Mouse (Mus musculus): Measurements from ENCODE around the gene Otop2.

The Otop2 gene

DNA sequence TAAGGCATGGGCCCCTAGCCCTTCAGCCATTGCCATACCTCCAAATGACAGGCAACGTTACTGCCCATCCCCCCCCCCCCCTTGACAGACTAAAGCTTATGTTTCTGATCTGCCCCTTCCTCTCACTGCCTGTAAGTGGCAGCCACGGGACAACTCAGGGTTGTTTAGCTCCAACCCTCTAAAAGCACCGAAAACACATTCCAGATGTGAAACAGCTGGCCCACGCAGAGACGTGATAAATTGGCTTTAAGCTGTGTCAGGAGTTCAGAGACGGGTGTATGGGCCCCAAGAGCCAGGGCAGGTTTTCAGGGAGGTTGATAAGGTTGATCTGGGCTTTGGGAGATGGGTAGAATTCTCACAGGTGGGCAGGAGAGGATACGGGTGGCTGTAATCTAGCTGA lies 38.6 kb downstream of the Otop2 start:
- DNase-seq (ENCODE audit: low read depth, low spot score) = no peak

DNA sequence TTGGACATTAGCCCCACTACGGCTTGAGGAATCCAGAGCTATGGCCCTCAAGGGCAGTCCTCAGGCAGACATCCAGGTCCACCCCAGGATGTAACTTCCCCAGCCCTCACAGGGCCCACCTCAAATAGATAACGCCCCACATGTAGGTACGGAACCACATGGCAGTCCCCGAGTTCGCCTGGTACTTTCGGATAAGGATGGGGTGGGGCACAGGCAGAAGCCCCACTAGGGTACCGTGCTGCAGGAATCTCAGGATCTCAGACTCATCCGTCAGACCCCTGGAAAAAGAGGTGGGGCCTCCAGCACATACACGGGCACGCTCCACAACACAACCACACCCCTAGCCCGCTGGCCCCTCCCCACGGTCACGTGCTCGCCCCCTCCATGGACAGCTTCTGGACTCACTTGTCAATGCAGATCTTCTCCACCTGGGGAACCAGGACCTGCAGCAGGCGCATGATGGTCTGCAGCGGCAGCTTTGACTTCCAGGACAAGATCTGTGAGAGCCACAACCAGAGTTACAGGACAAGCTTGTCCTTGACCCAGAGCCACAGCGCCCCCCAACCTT lies 41.8 kb downstream of the Otop2 start:
- DNase-seq (ENCODE audit: low read depth, low spot score) = no peak

- no peak for DNase-seq (ENCODE audit: low read depth, low spot score)
Measured at GRCm38 (mm10) chr11:115349976-115350375, 43.0 kb downstream of the Otop2 start.

- no peak for DNase-seq (ENCODE audit: low read depth, low spot score)
Measured at GRCm38 (mm10) chr11:115353375-115353774, 46.4 kb downstream of the Otop2 start.

GRCm38 (mm10) chr11:115354183-115354582 lies 47.2 kb downstream of the Otop2 start:
- DNase-seq (ENCODE audit: low read depth, low spot score) = no peak

GRCm38 (mm10) chr11:115358468-115358867 lies 51.5 kb downstream of the Otop2 start:
- DNase-seq (ENCODE audit: low read depth, low spot score) = no peak

DNA sequence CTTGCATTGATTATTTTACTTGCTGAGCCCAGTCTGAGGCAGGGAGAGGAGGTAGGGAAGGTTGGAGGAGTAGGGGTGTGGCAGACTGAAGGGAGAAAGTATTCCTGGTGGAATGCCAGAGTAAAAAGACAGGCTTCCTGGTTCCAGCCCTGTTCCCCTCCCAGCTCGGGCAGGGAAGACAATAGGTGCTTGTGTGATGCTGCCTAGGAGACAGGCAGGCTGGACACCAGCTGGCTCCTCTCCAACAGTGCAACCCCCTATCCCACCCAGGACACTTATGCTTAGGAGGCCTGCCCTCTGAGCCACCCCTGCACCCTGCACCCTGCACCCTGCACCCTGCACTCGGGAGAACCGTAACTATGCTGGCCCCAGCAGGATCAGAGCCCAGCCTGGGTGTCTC lies 52.3 kb downstream of the Otop2 start:
- no peak for DNase-seq (ENCODE audit: low read depth, low spot score)

DNA sequence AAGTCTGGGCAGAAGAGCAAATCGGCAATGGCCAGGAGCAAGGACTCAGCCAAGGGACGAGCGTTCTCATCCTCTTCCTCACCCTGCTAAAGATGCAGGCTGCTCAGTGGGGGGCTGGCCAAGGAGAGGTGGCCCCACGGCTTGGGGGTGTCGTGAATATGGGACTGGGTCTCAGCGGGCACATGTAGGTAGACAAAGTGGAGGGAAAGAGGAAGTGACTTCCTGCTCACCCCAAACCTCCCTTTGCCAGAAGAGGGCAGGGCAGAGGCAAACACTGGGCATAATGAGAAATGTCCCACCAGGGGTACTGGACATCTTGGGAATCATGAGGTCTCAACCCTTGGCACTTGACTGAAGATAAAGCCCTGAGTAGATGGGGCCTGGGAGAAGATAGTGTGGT lies 52.8 kb downstream of the Otop2 start:
- no peak for DNase-seq (ENCODE audit: low read depth, low spot score)

- DNase-seq (ENCODE audit: low read depth, low spot score) = no peak
Measured at GRCm38 (mm10) chr11:115364136-115364535, 57.2 kb downstream of the Otop2 start.

DNA sequence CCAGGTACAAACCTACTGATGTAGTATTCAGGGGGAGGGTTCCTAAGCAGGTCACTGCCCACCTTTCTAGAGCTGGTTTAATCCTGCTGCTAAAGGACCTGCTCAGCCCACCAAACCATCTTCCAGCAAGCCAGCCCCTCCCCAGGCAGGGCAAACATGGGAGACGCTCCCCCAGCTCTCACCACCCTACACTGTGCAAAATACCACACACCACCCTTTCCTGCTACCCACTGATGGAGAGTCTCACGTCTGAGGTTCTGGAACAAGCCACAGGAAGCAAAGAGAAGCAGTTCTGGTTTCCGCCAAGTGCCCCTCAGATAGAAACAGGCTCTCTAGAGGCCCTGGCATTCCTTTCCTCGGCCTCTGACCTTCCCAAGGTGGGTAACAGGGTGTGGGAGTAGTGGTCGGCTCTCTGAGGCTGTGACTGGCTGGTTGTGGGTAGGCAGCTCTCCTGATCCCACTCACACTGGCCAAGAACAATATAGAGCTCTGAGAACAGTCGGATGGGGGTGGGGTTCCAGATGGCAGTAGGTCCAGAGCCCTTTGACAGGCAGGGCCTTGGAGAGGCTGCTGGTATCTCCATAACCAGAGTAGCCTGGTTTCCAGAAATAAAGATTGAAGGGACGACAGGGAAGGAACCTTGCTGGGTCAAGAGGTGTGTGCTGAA lies 59.2 kb downstream of the Otop2 start:
- DNase-seq (ENCODE audit: low read depth, low spot score) = no peak

- DNase-seq (ENCODE audit: low read depth, low spot score) = no peak
Measured at GRCm38 (mm10) chr11:115366706-115367394, 59.9 kb downstream of the Otop2 start.

GRCm38 (mm10) chr11:115367395-115367944 lies 60.5 kb downstream of the Otop2 start, which contains the start of gene Hid1:
Hid1 (minus strand) TSS chr11:115367756.
- DNase-seq (ENCODE audit: low read depth, low spot score) = peak; percentile 65

- DNase-seq (ENCODE audit: low read depth, low spot score) = no peak
Measured at GRCm38 (mm10) chr11:115370368-115370767, 63.4 kb downstream of the Otop2 start.

DNA sequence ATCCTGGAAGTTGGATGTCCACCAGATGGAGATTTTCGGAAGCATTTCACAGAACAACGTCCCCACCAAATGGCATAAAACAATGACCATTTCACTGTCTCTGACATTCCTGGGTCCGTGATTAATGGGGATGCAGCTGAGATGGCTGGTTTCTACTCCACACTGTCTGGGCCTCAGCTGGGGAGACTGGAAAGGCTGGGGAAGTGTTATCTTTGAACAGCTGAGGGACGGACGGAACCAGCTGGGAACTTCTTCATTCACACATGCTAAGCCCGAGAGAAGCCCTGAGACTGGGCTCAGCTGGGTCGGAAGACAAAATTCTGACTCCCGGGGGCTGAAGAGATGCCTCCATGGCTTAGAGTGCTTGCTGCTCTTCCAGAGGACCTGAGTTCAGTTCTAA lies 64.4 kb downstream of the Otop2 start:
- no peak for DNase-seq (ENCODE audit: low read depth, low spot score)

GRCm38 (mm10) chr11:115372015-115372414 lies 65.1 kb downstream of the Otop2 start:
- no peak for DNase-seq (ENCODE audit: low read depth, low spot score)

- no peak for DNase-seq (ENCODE audit: low read depth, low spot score)
Measured at GRCm38 (mm10) chr11:115372737-115373136, 65.8 kb downstream of the Otop2 start.

- no peak for DNase-seq (ENCODE audit: low read depth, low spot score)
Measured at GRCm38 (mm10) chr11:115373805-115374694, 67.1 kb downstream of the Otop2 start.

- no peak for DNase-seq (ENCODE audit: low read depth, low spot score)
Measured at GRCm38 (mm10) chr11:115374695-115375425, 67.9 kb downstream of the Otop2 start.

DNA sequence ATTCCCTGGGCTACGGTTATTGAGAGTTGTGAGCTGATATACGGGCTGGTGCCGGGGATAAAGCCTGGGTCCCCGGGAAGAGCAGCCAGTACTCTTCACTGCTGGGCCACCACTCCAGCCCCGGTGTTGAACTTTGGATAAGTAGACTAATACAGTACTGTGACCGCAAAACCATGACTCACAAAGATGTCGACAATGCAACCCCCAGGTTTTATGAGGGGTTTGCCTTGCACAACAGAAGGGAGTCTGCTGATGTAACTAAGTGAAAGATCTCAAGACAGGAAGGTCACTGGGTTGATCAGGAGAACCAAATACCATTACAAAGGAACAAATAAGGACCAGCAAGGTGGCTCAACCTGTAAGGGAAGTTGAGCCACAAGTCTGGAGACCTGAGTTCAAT lies 69.8 kb downstream of the Otop2 start:
- DNase-seq (ENCODE audit: low read depth, low spot score) = no peak

- DNase-seq (ENCODE audit: low read depth, low spot score) = no peak
Measured at GRCm38 (mm10) chr11:115377254-115377653, 70.3 kb downstream of the Otop2 start.

DNA sequence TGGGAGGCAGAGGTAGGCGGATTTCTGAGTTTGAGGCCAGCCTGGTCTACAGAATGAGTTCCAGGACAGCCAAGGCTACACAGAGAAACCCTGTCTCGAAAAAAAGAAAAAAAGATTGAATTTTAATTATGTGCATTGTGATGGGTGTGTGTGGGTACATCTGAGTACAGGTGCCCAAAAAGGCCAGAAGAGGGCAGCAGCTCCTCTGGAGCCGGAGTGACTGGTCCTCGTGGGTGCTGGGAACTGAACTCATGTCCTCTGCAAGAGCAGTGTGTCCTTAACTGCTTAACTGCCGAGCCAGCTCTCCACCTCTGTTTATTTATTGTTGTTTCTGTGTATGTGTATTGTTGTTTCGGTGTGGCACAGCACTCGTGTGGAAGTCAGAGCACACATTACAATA lies 70.9 kb downstream of the Otop2 start:
- no peak for DNase-seq (ENCODE audit: low read depth, low spot score)
